Mouse (Mus musculus): ENCODE measurements at regions not wholly inside any gene's neighbourhood (a gene's known extent, or its start where the extent isn't known, plus 50 kb on each side); places are given as distances from the start of the nearest gene placed in this dataset.
A peak's percentile ranks its signal among the peaks of the same experiment; 100 is the strongest.

DNA sequence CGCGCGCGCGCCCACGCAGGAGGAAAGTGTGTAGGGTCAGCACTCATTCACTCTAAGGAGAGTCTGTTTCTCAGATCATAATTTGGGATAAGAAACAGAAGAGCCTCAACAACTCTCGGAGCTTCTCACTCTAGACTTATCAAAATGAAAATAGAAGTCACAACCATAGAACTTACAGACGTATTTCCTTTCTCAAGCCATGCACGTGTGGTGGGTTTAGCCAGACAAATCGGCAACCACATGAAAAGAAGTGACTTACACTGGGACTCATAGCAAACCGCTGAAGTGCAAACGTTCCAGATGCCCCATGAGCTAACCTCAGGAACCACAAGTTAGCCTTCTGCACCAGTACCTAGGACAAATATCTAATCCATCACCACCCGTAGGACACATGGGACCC is 114.1 kb downstream of the Ets2 start:
- WGBS = 94% methylated on average over 13 of the region's 13 CpGs
- Histone ChIP-seq H3K4me3 (no peak overlapping the region), H3K36me3 (0 out of 2 replicates have a peak, but pooled peaks cover 3% of the 10 kb centered on the region), H3K27me3 (ENCODE audit: low read depth, poor library complexity, severe bottlenecking) (no peaks in the 10 kb centered on the region), H3K27ac (no peak overlapping the region), H3K4me1 (peaks cover 5% of the 10 kb centered on the region; the same call in 1 of the 2 replicates), H3K9me3 (replicated peaks) (peaks cover 7% of the 10 kb centered on the region; the same call in 1 of the 2 replicates)
- DNase-seq (ENCODE audit: low spot score) = no peak

DNA sequence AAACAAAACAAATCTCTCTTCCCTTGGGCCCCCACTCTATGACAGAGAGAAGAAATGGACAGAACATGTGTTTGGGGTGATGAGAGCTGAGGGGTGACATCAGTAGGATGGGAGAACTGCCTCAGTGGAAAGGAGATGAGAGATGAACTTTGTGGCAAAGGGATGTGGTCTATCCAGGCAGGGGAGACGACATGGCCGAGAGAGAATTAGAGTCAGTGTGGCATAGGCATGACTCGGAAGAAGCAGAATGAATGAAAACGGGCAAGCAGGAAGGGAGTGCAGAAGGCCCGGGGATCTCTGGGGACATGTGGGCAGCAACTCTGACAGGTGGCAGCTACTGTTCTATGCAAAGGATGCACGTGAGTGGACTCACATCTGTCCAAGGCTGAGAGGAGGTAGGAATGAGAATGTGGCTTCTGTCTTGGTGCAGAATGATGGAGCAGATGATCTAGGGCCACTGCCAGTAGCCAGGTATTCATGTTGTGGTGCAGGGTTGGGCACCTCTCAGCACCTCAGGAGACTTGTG is 113.4 kb downstream of the Ets2 start:
- DNase-seq (ENCODE audit: low spot score) = no peak
- H3K4me3 ChIP-seq = no peak overlapping the region
- peaks cover 7% of the 10 kb centered on the region; the same call in 1 of the 2 replicates for H3K9me3 ChIP-seq (replicated peaks)
- 92% methylated on average over 6 of the region's 6 CpGs for WGBS
- H3K27ac ChIP-seq = no peak overlapping the region
- 0 out of 2 replicates have a peak, but pooled peaks cover 3% of the 10 kb centered on the region for H3K36me3 ChIP-seq
- peaks cover 5% of the 10 kb centered on the region; the same call in 1 of the 2 replicates for H3K4me1 ChIP-seq
- H3K27me3 ChIP-seq (ENCODE audit: low read depth, poor library complexity, severe bottlenecking) = no peaks in the 10 kb centered on the region

DNA sequence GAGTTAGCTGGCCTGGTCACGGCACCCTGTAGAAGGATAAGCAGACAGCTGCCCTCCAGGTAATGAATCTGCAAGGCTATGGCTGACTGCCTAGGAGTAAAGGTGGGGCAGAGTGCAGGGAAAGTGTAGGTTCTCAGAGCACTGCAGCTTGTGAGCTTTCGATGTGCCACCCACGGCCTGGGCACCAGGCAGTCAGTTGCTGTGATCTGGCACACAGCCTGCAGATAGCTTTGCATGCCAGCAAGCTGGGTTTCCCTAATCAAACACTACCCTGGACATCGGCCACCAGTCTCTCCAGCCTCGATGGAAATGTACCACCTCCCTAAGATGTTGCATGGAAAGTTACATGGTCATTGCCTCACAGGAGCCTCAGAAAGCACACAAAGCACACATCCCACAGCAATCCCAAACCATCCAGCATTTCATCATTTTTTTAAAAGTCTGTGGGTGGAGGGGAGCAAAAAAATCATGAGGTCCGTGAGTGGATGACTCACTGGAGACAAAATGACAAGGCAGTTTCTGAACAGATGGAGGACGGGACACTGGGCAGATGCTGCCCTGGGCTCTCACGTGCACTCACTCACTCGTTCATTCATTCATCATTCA is 112.7 kb downstream of the Ets2 start:
- Histone ChIP-seq H3K27ac (peak overlapping the region; percentile 38), H3K4me3 (no peak overlapping the region), H3K36me3 (0 out of 2 replicates have a peak, but pooled peaks cover 3% of the 10 kb centered on the region), H3K27me3 (ENCODE audit: low read depth, poor library complexity, severe bottlenecking) (no peaks in the 10 kb centered on the region), H3K9me3 (replicated peaks) (peaks cover 7% of the 10 kb centered on the region; the same call in 1 of the 2 replicates), H3K4me1 (peaks cover 5% of the 10 kb centered on the region; the same call in 1 of the 2 replicates)
- WGBS = 91% methylated on average over 9 of the region's 9 CpGs
- no peak for DNase-seq (ENCODE audit: low spot score)

DNA sequence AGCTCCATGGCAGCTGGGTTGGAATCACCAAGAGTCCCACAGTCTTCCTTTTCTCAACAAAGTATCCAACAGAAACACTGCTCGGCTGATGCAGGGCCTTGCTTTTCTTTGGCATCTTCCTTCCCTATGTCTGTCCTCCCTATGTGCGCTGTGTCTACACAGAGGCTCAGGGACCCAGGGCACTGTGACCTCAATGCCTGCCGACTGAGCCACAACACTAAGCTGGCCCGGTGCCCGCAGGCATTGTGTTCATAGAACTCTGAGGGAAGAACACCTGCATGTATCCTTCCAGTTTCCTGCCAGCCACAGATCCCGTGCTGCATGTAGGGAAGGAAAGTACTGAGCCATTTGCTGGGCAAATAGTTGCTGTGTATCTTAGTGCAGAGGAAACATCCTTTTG is 109.2 kb downstream of the Ets2 start:
- Histone ChIP-seq H3K27ac (peak overlapping the region; percentile 51), H3K27me3 (ENCODE audit: low read depth, poor library complexity, severe bottlenecking) (no peaks in the 10 kb centered on the region), H3K4me3 (no peak overlapping the region), H3K36me3 (no peaks in the 10 kb centered on the region), H3K4me1 (peaks cover 13% of the 10 kb centered on the region), H3K9me3 (replicated peaks) (no peaks in the 10 kb centered on the region)
- no peak for DNase-seq (ENCODE audit: low spot score)
- WGBS = 90% methylated on average over 6 of the region's 6 CpGs

DNA sequence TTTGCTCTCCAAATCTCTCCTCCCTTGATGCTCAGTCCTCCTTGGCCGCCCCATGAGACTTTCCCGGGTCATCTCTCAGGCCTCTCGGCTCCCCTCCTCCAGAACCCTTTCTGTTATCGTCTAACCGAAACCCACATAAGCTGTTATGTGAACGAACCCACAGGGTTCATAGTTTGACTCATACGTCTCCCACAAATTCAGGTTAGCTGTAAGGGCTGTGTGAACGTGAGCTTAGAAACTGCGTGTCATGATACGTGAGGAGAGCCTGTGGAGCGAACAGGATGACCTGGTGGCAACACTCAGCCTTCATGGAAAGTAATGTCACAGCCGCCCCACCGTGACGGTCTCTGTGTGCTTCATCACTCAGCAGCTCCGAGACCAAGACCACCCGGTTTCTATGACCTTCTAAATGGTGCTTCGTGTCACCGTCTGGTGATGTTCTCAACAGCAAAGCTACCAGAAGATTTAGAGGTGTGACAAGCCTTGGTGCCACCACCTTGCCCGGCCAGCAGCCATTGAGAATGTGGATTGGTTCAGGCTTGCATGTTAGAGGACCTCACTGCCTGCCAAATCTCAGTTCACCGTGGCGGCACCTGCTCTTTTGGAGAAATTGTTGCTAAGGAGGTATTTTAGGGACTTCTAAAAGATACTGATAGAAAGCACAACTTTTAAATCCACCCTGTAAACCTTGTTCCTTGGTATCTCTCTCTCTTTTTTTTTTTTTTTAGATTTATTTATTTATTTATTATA is 107.4 kb downstream of the Ets2 start:
- no peaks in the 10 kb centered on the region for H3K9me3 ChIP-seq (replicated peaks)
- no peak for DNase-seq (ENCODE audit: low spot score)
- H3K4me1 ChIP-seq = peaks cover 10% of the 10 kb centered on the region
- no peaks in the 10 kb centered on the region for H3K36me3 ChIP-seq
- no peak overlapping the region for H3K4me3 ChIP-seq
- 94% methylated on average over 21 of the region's 21 CpGs for WGBS
- no peaks in the 10 kb centered on the region for H3K27me3 ChIP-seq (ENCODE audit: low read depth, poor library complexity, severe bottlenecking)
- peak overlapping the region; percentile 65 for H3K27ac ChIP-seq

DNA sequence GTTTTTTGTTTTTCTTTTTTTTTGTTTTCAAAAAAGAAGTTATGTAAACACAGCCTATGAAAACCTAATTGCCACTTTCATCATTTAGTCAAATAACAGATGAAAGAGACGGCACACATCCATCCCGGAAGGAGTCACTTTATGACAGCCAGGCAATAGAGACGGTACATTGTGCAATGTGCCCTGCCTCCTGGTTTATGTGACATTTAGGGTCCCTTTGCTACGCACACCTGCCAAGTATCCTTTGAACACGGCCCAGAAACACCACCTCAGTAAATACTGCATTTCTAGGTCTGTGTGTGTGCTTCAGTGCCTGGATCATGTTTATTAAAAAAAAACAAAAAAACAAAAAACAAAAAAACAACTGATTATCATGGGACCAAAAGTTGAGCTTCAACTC is 104.6 kb downstream of the Ets2 start:
- Histone ChIP-seq H3K27ac (no peak overlapping the region), H3K4me3 (no peak overlapping the region), H3K27me3 (ENCODE audit: low read depth, poor library complexity, severe bottlenecking) (no peaks in the 10 kb centered on the region), H3K4me1 (peaks cover 22% of the 10 kb centered on the region), H3K9me3 (replicated peaks) (no peaks in the 10 kb centered on the region), H3K36me3 (no peaks in the 10 kb centered on the region)
- DNase-seq (ENCODE audit: low spot score) = no peak
- WGBS = 67% methylated on average over 5 of the region's 5 CpGs

DNA sequence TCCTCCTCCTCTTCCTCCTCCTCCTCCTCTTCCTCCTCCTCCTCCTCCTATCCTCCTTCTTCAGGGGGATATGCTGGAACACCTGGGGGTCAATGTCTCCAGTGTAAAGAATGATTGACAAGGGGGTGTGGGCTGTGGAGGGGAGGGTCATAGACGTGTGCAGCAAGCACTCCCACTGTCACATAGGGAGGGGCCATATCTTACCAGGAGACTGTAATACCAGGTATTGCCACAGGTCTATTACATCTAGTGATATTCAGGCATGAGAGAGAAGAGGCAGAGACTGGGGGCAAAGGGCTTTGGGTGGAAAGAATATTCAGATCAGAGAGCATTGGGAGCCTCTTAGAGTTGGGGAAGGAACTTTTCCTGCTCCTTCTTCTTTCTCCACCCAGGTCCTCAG is 102.3 kb downstream of the Ets2 start:
- WGBS = 62% methylated on average over 1 of the region's 1 CpGs
- DNase-seq (ENCODE audit: low spot score) = no peak
- no peak overlapping the region for H3K4me3 ChIP-seq

DNA sequence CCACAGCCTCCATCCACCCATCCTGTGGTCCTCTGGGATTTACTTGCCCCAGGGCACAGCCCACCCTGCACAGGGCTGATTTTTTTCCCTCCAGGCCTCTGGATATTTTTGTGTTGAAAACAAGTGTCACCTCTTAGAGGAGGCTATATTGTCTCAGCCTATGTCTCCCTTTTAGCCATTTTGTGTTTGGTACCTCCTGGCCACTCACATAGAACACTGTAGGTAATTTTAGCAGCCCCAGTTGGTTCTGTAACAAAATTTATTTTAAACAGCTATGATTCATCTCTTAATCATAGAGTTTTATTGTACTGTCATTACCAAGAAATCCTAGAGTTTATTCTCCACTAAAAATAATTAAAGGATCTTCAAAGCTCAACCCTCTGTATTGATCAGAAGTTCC is 100.8 kb downstream of the Ets2 start:
- Histone ChIP-seq H3K4me1 (peaks cover 41% of the 10 kb centered on the region), H3K9me3 (replicated peaks) (no peaks in the 10 kb centered on the region), H3K4me3 (no peak overlapping the region), H3K27me3 (ENCODE audit: low read depth, poor library complexity, severe bottlenecking) (no peaks in the 10 kb centered on the region), H3K27ac (peak overlapping the region; percentile 77), H3K36me3 (no peaks in the 10 kb centered on the region)
- DNase-seq (ENCODE audit: low spot score) = no peak

More for the DNA sequence above, 102.3 kb downstream of the Ets2 start:
- no peaks in the 10 kb centered on the region for H3K27me3 ChIP-seq (ENCODE audit: low read depth, poor library complexity, severe bottlenecking)
- peaks cover 34% of the 10 kb centered on the region for H3K4me1 ChIP-seq
- H3K36me3 ChIP-seq = no peaks in the 10 kb centered on the region
- H3K9me3 ChIP-seq (replicated peaks) = no peaks in the 10 kb centered on the region
- H3K27ac ChIP-seq = no peak overlapping the region

DNA sequence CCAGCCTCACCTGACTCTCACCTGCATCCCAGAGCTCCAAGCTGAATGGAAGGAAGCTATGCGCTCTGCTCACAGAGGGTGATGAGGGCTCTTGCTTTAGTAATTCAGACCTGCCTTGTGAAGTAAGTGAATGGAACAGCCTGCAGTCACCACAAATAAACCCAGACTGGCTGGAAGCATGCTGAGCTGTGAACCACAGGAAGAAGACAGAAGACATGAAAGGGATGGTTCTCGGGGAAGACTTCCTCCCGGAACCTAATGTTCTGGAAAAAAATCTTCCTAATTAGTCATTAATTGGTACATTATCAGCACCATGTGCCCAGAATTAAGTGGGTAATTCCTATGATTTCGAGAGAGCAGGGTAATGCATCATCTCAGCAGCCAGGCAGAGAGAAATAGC is 100.3 kb downstream of the Ets2 start:
- Histone ChIP-seq H3K27ac (peak overlapping the region; percentile 77), H3K9me3 (replicated peaks) (no peaks in the 10 kb centered on the region), H3K36me3 (no peaks in the 10 kb centered on the region), H3K4me1 (peaks cover 45% of the 10 kb centered on the region), H3K27me3 (ENCODE audit: low read depth, poor library complexity, severe bottlenecking) (no peaks in the 10 kb centered on the region), H3K4me3 (no peak overlapping the region)
- WGBS = 43% methylated on average over 4 of the region's 4 CpGs
- no peak for DNase-seq (ENCODE audit: low spot score)

DNA sequence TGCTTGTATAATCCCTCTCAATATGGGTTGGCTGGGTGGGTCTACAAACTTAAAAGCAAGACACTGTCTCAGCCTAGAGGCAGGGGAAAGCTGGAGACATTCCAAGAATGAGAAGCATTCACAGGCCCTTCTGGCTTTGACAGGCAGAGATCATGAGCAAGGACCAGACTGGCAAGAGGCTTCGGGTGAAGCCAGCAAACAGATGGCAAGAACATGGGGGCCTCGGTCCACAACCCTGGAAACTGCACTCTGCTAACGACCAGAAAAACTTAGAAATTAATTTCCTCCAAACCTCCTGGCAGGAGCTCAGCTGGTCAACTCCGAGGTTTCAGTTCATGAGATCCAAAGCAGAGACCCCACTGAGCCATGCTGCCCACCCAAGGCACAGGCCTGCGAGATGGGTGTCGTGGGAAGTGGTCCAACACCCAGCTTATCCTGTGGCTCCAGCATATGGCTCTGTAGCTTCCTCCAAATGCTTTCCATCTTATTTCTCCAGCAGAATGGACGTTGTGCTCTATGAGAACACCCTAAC is 99.1 kb downstream of the Ets2 start:
- WGBS = 80% methylated on average over 7 of the region's 7 CpGs

DNA sequence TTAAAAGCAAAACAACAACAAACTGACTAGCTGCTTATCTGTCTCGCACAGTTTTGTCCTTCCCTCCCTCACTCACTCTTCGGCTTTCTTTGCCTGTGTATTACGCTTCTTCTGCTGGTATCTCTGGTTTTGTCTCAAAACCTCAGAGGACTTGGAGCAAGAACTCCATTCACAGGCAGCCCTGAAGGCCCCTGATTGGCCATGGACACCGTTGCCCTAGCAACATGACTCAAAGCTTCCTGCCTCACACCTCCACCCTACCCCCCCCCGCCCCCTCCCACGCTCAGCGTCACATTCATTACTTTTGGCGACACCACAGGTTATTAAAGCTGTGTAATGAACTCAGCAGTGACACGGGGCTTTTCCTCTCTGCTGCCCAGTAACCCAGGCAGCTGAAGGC is 96.7 kb downstream of the Ets2 start:
- Histone ChIP-seq H3K27ac (peak overlapping the region; percentile 91), H3K36me3 (no peaks in the 10 kb centered on the region), H3K4me3 (no peak overlapping the region), H3K9me3 (replicated peaks) (no peaks in the 10 kb centered on the region), H3K4me1 (peaks cover 72% of the 10 kb centered on the region), H3K27me3 (ENCODE audit: low read depth, poor library complexity, severe bottlenecking) (no peaks in the 10 kb centered on the region)
- WGBS = 56% methylated on average over 9 of the region's 9 CpGs
- peak; percentile 54 for DNase-seq (ENCODE audit: low spot score)

More for the DNA sequence above, 99.1 kb downstream of the Ets2 start:
- no peaks in the 10 kb centered on the region for H3K27me3 ChIP-seq (ENCODE audit: low read depth, poor library complexity, severe bottlenecking)
- H3K27ac ChIP-seq = peak overlapping the region; percentile 77
- DNase-seq (ENCODE audit: low spot score) = no peak
- H3K4me1 ChIP-seq = peaks cover 52% of the 10 kb centered on the region
- H3K36me3 ChIP-seq = no peaks in the 10 kb centered on the region
- 0 out of 2 replicates have a peak overlapping the region, but pooled peaks have one; percentile 18 for H3K4me3 ChIP-seq
- no peaks in the 10 kb centered on the region for H3K9me3 ChIP-seq (replicated peaks)

DNA sequence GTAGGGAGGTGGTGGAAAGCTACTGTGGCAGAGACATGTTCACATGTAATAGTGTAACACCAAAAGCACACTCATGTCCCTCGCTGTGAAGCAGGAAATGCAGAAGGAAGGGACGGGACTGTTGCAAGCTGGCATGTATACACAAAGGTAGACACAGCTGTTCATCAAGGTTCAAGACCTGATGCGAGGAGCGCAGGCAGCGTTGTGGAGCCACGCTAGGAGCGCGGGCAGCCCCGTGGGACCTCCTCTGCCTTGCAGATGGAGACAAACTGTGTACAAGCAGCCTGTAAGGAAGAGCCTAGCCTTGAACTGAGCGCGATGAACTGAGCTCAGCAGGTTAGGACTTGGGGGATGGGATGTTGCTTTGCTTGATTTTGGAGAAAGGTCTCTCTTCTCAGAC is 96.2 kb downstream of the Ets2 start:
- Histone ChIP-seq H3K27ac (peak overlapping the region; percentile 91), H3K4me1 (peaks cover 76% of the 10 kb centered on the region)
- WGBS = 86% methylated on average over 11 of the region's 11 CpGs

DNA sequence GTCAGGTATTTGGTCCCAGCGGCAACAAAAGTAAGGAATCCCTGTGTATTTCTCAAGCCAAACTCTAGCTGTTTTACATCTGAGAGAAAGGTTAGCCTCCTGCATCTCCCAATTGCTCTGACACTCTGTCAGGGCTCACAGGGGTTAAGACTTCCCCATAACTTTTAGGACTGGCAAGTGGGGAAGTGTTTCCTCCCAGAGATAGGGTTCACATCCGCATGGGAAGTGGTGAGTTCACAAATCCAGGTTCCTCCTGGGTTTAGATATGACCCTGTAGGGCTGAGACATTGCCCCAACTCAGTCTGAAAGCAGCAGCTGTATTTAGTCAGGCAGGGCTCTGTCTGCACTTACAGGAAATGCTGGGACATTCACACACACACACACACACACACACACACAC is 95.3 kb downstream of the Ets2 start:
- Histone ChIP-seq H3K4me1 (peaks cover 73% of the 10 kb centered on the region), H3K4me3 (no peak overlapping the region), H3K27me3 (ENCODE audit: low read depth, poor library complexity, severe bottlenecking) (no peaks in the 10 kb centered on the region), H3K27ac (peak overlapping the region; percentile 91), H3K9me3 (replicated peaks) (no peaks in the 10 kb centered on the region), H3K36me3 (no peaks in the 10 kb centered on the region)
- 73% methylated on average over 2 of the region's 2 CpGs for WGBS
- DNase-seq (ENCODE audit: low spot score) = no peak

More for the DNA sequence above, 96.2 kb downstream of the Ets2 start:
- H3K4me3 ChIP-seq = no peak overlapping the region
- no peaks in the 10 kb centered on the region for H3K36me3 ChIP-seq
- DNase-seq (ENCODE audit: low spot score) = no peak
- no peaks in the 10 kb centered on the region for H3K9me3 ChIP-seq (replicated peaks)
- no peaks in the 10 kb centered on the region for H3K27me3 ChIP-seq (ENCODE audit: low read depth, poor library complexity, severe bottlenecking)
